Mouse (Mus musculus): ENCODE measurements around the gene Polr2g.

GRCm38 (mm10) chr19:8774086-8774835 lies 24.1 kb downstream of the Polr2g start, which contains the start of gene Tmem179b:
- TF ChIP-seq POLR2A (IDR thresholded peaks at IDR 0.05; ENCODE audit: control insufficient read depth in 1 of 2, insufficient read depth in 1 of 2, low read depth in 1 of 2, low read length in 2 of 2, poor library complexity in 1 of 2) = peak; percentile 93 to 98
- TF ChIP-seq POLR2AphosphoS5 (IDR thresholded peaks at IDR 0.05; ENCODE audit: borderline replicate concordance, low read depth, low read length) = no peak
- TF ChIP-seq UBTF (IDR thresholded peaks at IDR 0.05; ENCODE audit: borderline replicate concordance, insufficient read depth, low read depth, low read length) = no peak
- peak; percentile 84 for TF ChIP-seq HCFC1 (IDR thresholded peaks at IDR 0.05; ENCODE audit: low read depth, low read length)
- TF ChIP-seq TCF12 (IDR thresholded peaks at IDR 0.05; ENCODE audit: low read depth, low read length) = peak; percentile 55; the same call in 1 of the 2 replicates
